Mouse (Mus musculus): Measurements from ENCODE around the gene 2010300C02Rik. TPM values are rescaled to one million over a fixed set of nuclear protein-coding genes. Genes with fewer than 3 reads are reported as not detected.
A peak's percentile ranks its signal among the peaks of the same experiment; 100 is the strongest.

The 2010300C02Rik gene
- polyA plus RNA-seq, 1 experiment from 2014 or later = 8.5 TPM

GRCm38 (mm10) chr1:37653992-37654391, 65.9 kb downstream of the 2010300C02Rik start:
- no peak for ATAC-seq (ENCODE audit: insufficient read depth)
- Histone ChIP-seq H3K4me1 (ENCODE audit: insufficient read depth) (no peaks in the 10 kb centered on the region), H3K4me3 (ENCODE audit: low read depth, low read length) (no peak overlapping the region), H3K9me3 (ENCODE audit: low read depth, low read length) (no peaks in the 10 kb centered on the region; the same call in 1 of the 2 replicates), H3K4me2 (no peak overlapping the region), H3K27me3 (ENCODE audit: insufficient read depth, low read length) (no peaks in the 10 kb centered on the region), H3K36me3 (ENCODE audit: insufficient read depth) (no peaks in the 10 kb centered on the region), H3K27ac (ENCODE audit: low read depth) (no peak overlapping the region), H3K9ac (no peak overlapping the region)
- peak; percentile 45 for TF ChIP-seq CTCF (IDR thresholded peaks at IDR 0.05; ENCODE audit: low read depth)
- no peak for DNase-seq
- WGBS = 69% methylated on average over 5 of the region's 5 CpGs

- Histone ChIP-seq H3K27me3 (ENCODE audit: insufficient read depth, low read length) (no peaks in the 10 kb centered on the region), H3K27ac (ENCODE audit: low read depth) (no peak overlapping the region), H3K4me3 (ENCODE audit: low read depth, low read length) (no peak overlapping the region), H3K4me2 (no peak overlapping the region), H3K9ac (no peak overlapping the region), H3K9me3 (ENCODE audit: low read depth, low read length) (no peaks in the 10 kb centered on the region), H3K36me3 (ENCODE audit: insufficient read depth) (no peaks in the 10 kb centered on the region), H3K4me1 (ENCODE audit: insufficient read depth) (no peaks in the 10 kb centered on the region)
- WGBS = 81% methylated on average over 10 of the region's 10 CpGs
- TF ChIP-seq CTCF (IDR thresholded peaks at IDR 0.05; ENCODE audit: low read depth) = no peak
- no peak for ATAC-seq (ENCODE audit: insufficient read depth)
- no peak for DNase-seq
These were observed 72.8 kb downstream of the 2010300C02Rik start for GRCm38 (mm10) chr1:37647066-37647465.

DNA sequence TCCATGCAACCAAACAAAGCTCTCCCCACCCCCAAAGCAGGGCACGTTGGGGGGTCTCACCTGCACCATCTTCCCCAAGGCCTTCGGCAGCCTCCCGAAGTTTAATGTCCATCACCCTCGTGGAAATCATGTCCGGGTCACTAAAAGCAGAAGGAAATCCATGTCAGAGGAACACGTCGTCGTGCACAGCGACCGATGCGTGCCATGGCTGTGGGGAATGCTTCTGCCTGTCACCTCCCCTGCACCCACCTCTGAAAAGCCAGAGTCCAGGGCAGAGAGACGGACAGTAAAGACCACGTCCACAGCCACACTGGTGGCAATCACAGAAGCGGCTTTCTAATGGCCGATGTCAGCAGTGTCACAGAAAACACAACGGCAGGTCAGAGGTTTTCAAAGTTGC, 75.4 kb downstream of the 2010300C02Rik start:
- no peak overlapping the region for H3K9ac ChIP-seq
- H3K4me2 ChIP-seq = no peak overlapping the region
- no peaks in the 10 kb centered on the region for H3K9me3 ChIP-seq (ENCODE audit: low read depth, low read length)
- H3K4me3 ChIP-seq (ENCODE audit: low read depth, low read length) = no peak overlapping the region
- ATAC-seq (ENCODE audit: insufficient read depth) (no peak), DNase-seq (no peak)
- no peaks in the 10 kb centered on the region for H3K36me3 ChIP-seq (ENCODE audit: insufficient read depth)
- WGBS = 88% methylated on average over 16 of the region's 16 CpGs
- no peaks in the 10 kb centered on the region for H3K4me1 ChIP-seq (ENCODE audit: insufficient read depth)
- no peak for TF ChIP-seq CTCF (IDR thresholded peaks at IDR 0.05; ENCODE audit: low read depth)
- H3K27me3 ChIP-seq (ENCODE audit: insufficient read depth, low read length) = no peaks in the 10 kb centered on the region
- H3K27ac ChIP-seq (ENCODE audit: low read depth) = no peak overlapping the region

GRCm38 (mm10) chr1:37643794-37644365, 76.0 kb downstream of the 2010300C02Rik start:
- no peak overlapping the region for H3K27ac ChIP-seq (ENCODE audit: low read depth)
- TF ChIP-seq CTCF (IDR thresholded peaks at IDR 0.05; ENCODE audit: low read depth) = no peak
- 79% methylated on average over 5 of the region's 5 CpGs for WGBS
- no peaks in the 10 kb centered on the region for H3K4me1 ChIP-seq (ENCODE audit: insufficient read depth)
- no peak for DNase-seq
- no peak overlapping the region for H3K4me2 ChIP-seq
- no peaks in the 10 kb centered on the region for H3K36me3 ChIP-seq (ENCODE audit: insufficient read depth)
- H3K9ac ChIP-seq = no peak overlapping the region
- no peaks in the 10 kb centered on the region for H3K27me3 ChIP-seq (ENCODE audit: insufficient read depth, low read length)
- no peak for ATAC-seq (ENCODE audit: insufficient read depth)
- H3K9me3 ChIP-seq (ENCODE audit: low read depth, low read length) = no peaks in the 10 kb centered on the region
- H3K4me3 ChIP-seq (ENCODE audit: low read depth, low read length) = no peak overlapping the region

- no peaks in the 10 kb centered on the region for H3K9me3 ChIP-seq (ENCODE audit: low read depth, low read length)
- no peaks in the 10 kb centered on the region for H3K27me3 ChIP-seq (ENCODE audit: insufficient read depth, low read length)
- TF ChIP-seq CTCF (IDR thresholded peaks at IDR 0.05; ENCODE audit: low read depth) = no peak
- no peak overlapping the region for H3K4me2 ChIP-seq
- no peak for ATAC-seq (ENCODE audit: insufficient read depth)
- H3K4me1 ChIP-seq (ENCODE audit: insufficient read depth) = no peaks in the 10 kb centered on the region
- no peak overlapping the region for H3K9ac ChIP-seq
- 81% methylated on average over 11 of the region's 11 CpGs for WGBS
- H3K27ac ChIP-seq (ENCODE audit: low read depth) = no peak overlapping the region
- H3K36me3 ChIP-seq (ENCODE audit: insufficient read depth) = no peaks in the 10 kb centered on the region
- no peak overlapping the region for H3K4me3 ChIP-seq (ENCODE audit: low read depth, low read length)
- DNase-seq = no peak
These were observed 78.5 kb downstream of the 2010300C02Rik start for GRCm38 (mm10) chr1:37641361-37641760.

DNA sequence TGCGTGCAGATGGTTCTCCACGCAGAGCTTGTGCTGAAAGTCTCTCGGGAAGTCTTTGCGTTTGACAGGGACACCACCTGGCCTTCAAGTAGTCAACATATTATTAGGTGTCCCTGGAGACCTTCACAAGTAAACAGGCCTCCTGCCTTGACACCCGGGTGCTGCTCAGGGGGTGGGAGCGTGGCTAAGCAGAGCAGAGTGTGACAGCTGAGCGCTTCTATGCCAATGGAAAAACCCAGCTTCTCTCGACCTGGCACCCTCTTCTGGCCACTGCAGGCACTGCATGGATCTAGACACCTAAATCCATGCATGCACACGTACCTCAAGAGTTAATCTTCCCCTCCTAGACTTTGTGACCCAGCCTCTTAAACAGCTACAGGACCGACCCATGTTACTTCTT, 80.8 kb downstream of the 2010300C02Rik start:
- H3K27me3 ChIP-seq (ENCODE audit: insufficient read depth, low read length) = no peaks in the 10 kb centered on the region
- no peaks in the 10 kb centered on the region for H3K4me1 ChIP-seq (ENCODE audit: insufficient read depth)
- DNase-seq (peak; percentile 90), ATAC-seq (ENCODE audit: insufficient read depth) (peak; percentile 60; the same call in 1 of the 2 replicates)
- TF ChIP-seq CTCF (IDR thresholded peaks at IDR 0.05; ENCODE audit: low read depth) = peak; percentile 92
- WGBS = 10% methylated on average over 10 of the region's 10 CpGs
- H3K36me3 ChIP-seq (ENCODE audit: insufficient read depth) = no peaks in the 10 kb centered on the region
- no peak overlapping the region for H3K27ac ChIP-seq (ENCODE audit: low read depth)
- no peak overlapping the region for H3K9ac ChIP-seq
- no peaks in the 10 kb centered on the region for H3K9me3 ChIP-seq (ENCODE audit: low read depth, low read length)
- peak overlapping the region; percentile 47 for H3K4me2 ChIP-seq
- H3K4me3 ChIP-seq (ENCODE audit: low read depth, low read length) = no peak overlapping the region

- no peaks in the 10 kb centered on the region for H3K36me3 ChIP-seq (ENCODE audit: insufficient read depth)
- DNase-seq (no peak), ATAC-seq (ENCODE audit: insufficient read depth) (no peak)
- no peak for TF ChIP-seq CTCF (IDR thresholded peaks at IDR 0.05; ENCODE audit: low read depth)
- H3K4me1 ChIP-seq (ENCODE audit: insufficient read depth) = no peaks in the 10 kb centered on the region
- 67% methylated on average over 9 of the region's 9 CpGs for WGBS
- H3K27me3 ChIP-seq (ENCODE audit: insufficient read depth, low read length) = no peaks in the 10 kb centered on the region
- H3K9ac ChIP-seq = no peak overlapping the region
- H3K27ac ChIP-seq (ENCODE audit: low read depth) = no peak overlapping the region
- no peak overlapping the region for H3K4me3 ChIP-seq (ENCODE audit: low read depth, low read length)
- no peak overlapping the region; the same call in 1 of the 2 replicates for H3K4me2 ChIP-seq
- H3K9me3 ChIP-seq (ENCODE audit: low read depth, low read length) = no peaks in the 10 kb centered on the region
These were observed 81.3 kb downstream of the 2010300C02Rik start for GRCm38 (mm10) chr1:37638560-37638959.

Data from lung, embryonic 14.5 days (tissue).